29 mouse cellular contexts compared by ENCODE assay signal in genomic region chr5:91974002-91974401, GRCm38 (mm10). TPM values are rescaled to one million over a fixed set of nuclear protein-coding genes. Genes with fewer than 3 reads are reported as not detected.
DNase-seq lines count a peak whose midpoint lies in the region; ATAC-seq lines count a peak whose summit lies in the region.
"Had no signal": no experiment of that assay in that cellular context is flagged by ENCODE, and none has a peak within 500 bp of the region (broad histone marks: within the 10 kb centered on the region; RNA-seq: fewer than 3 reads in every experiment).

No protein-coding gene starts in this region.

- ATAC-seq in common myeloid progenitor, adult 5-6 weeks (replicated peaks; ENCODE audit: low read depth, poor library complexity, severe bottlenecking): peak; percentile 87
- peak; percentile 84 for ATAC-seq in megakaryocyte progenitor cell, adult 5-6 weeks (replicated peaks; ENCODE audit: poor library complexity)
- ATAC-seq in hindbrain, embryonic 13.5 days (ENCODE audit: low FRiP score): no peak
- no peak for ATAC-seq in midbrain, embryonic 16.5 days
- ATAC-seq: activated CD4-positive, CD25-positive, alpha-beta regulatory T cell, adult 4 months; forebrain, embryonic 14.5 days; intestine, postnatal 0 days; Patski had no signal

- no peak overlapping the region for H3K9ac ChIP-seq in hindbrain, embryonic 13.5 days
- H3K9ac ChIP-seq in midbrain, embryonic 16.5 days (ENCODE audit: low read depth, low read length): no peak overlapping the region
- H3K9ac ChIP-seq: embryonic facial prominence, embryonic 15.5 days; heart, embryonic 12.5 days; hindbrain, embryonic 14.5 days had no signal

- H3K27me3 ChIP-seq in heart, embryonic 10.5 days (ENCODE audit: insufficient read depth, poor library complexity, severe bottlenecking): no peaks in the 10 kb centered on the region
- no peaks in the 10 kb centered on the region for H3K27me3 ChIP-seq in hindbrain, embryonic 13.5 days
- H3K27me3 ChIP-seq in midbrain, embryonic 16.5 days (ENCODE audit: control insufficient read depth, insufficient read depth, low read depth, low read length): no peaks in the 10 kb centered on the region
- H3K27me3 ChIP-seq: embryonic facial prominence, embryonic 15.5 days; heart, embryonic 12.5 days; Patski had no signal

- H3K27ac ChIP-seq in heart, embryonic 10.5 days: no peak overlapping the region
- no peak overlapping the region for H3K27ac ChIP-seq in hindbrain, embryonic 13.5 days
- no peak overlapping the region for H3K27ac ChIP-seq in midbrain, embryonic 16.5 days (ENCODE audit: low read length)
- H3K27ac ChIP-seq: embryonic facial prominence, embryonic 15.5 days; forebrain, embryonic 10.5 days; gastrocnemius, adult 2 months; hindbrain, embryonic 14.5 days had no signal

- WGBS in heart, embryonic 10.5 days: 91% methylated on average over 7 of the region's 7 CpGs
- WGBS in hindbrain, embryonic 13.5 days: 93% methylated on average over 7 of the region's 7 CpGs
- 93% methylated on average over 7 of the region's 7 CpGs for WGBS in midbrain, embryonic 16.5 days

- H3K4me1 ChIP-seq in heart, embryonic 10.5 days: no peaks in the 10 kb centered on the region
- H3K4me1 ChIP-seq in hindbrain, embryonic 13.5 days (replicated peaks): no peaks in the 10 kb centered on the region
- H3K4me1 ChIP-seq in midbrain, embryonic 16.5 days (ENCODE audit: control insufficient read depth, insufficient read depth, low read length): no peaks in the 10 kb centered on the region
- H3K4me1 ChIP-seq: embryonic facial prominence, embryonic 15.5 days; forebrain, embryonic 10.5 days had no signal

- no peak overlapping the region for H3K4me2 ChIP-seq in hindbrain, embryonic 13.5 days
- no peak overlapping the region for H3K4me2 ChIP-seq in midbrain, embryonic 16.5 days (ENCODE audit: low read length)
- H3K4me2 ChIP-seq: embryonic facial prominence, embryonic 15.5 days; heart, embryonic 12.5 days; hindbrain, embryonic 14.5 days had no signal

- 0 out of 2 replicates have a peak, but pooled peaks cover 4% of the 10 kb centered on the region for H3K36me3 ChIP-seq in heart, embryonic 10.5 days
- no peaks in the 10 kb centered on the region; the same call in 1 of the 2 replicates for H3K36me3 ChIP-seq in hindbrain, embryonic 13.5 days
- H3K36me3 ChIP-seq in midbrain, embryonic 16.5 days (ENCODE audit: control insufficient read depth, insufficient read depth, low read length): no peaks in the 10 kb centered on the region
- H3K36me3 ChIP-seq: embryonic facial prominence, embryonic 15.5 days had no signal

- no peak overlapping the region for H3K4me3 ChIP-seq in heart, embryonic 10.5 days
- H3K4me3 ChIP-seq in hindbrain, embryonic 13.5 days: no peak overlapping the region
- H3K4me3 ChIP-seq in midbrain, embryonic 16.5 days (ENCODE audit: low read depth, low read length): no peak overlapping the region
- H3K4me3 ChIP-seq: embryonic facial prominence, embryonic 15.5 days; erythroblast, embryonic 14.5 days; forebrain, embryonic 10.5 days; gastrocnemius, adult 2 months; heart, embryonic 12.5 days had no signal

- peak; percentile 54 for DNase-seq in heart, embryonic 10.5 days (ENCODE audit: low spot score)
- DNase-seq in heart, postnatal 25 days (ENCODE audit: low spot score): no peak
- DNase-seq in left cerebral cortex, postnatal 14 days (ENCODE audit: low spot score in 2 of 2): no peak
- DNase-seq in adrenal gland, postnatal 4 days (ENCODE audit: low spot score in 2 of 2): no peak
- DNase-seq: adrenal gland, adult 2 months; adrenal gland, postnatal 25 days; B cell, adult 2 months; cerebellum, adult 2 months; cerebellum, postnatal 10 days; embryo, embryonic 11 days; gastrocnemius, adult 2 months; gastrocnemius, postnatal 25 days; heart, adult 18-20 months; heart, postnatal 36 days had no signal

- H3K9me3 ChIP-seq in heart, embryonic 10.5 days: no peaks in the 10 kb centered on the region
- no peaks in the 10 kb centered on the region for H3K9me3 ChIP-seq in hindbrain, embryonic 13.5 days
- H3K9me3 ChIP-seq in midbrain, embryonic 16.5 days (replicated peaks; ENCODE audit: control insufficient read depth, low read length, poor library complexity, severe bottlenecking): no peaks in the 10 kb centered on the region
- H3K9me3 ChIP-seq: embryonic facial prominence, embryonic 15.5 days; forebrain, embryonic 10.5 days; heart, embryonic 12.5 days had no signal

- intact Hi-C loops in heart, postnatal 25 days (cut with DNase I): no loop called here
- intact Hi-C loops in left cerebral cortex, postnatal 14 days (cut with DNase I): no loop called here

RNA-seq across cellular contexts. Expression of gene Rchy1, which starts 11.1 kb away (rescaled TPM):
- 56.7 and 60.1 TPM in 2 replicates for polyA plus RNA-seq in heart, embryonic 10.5 days (2016; fragmentation: Nextera tagmentation; extraction: Ambion mirVana)
- total RNA-seq in heart, postnatal 25 days (2021): 10 to 100 TPM; 28.2 to 32.4 TPM
- 47.8 and 57.2 TPM in 2 replicates for total RNA-seq in common myeloid progenitor, adult 5-6 weeks (2017)
- 54.4 and 56.0 TPM in 2 replicates for total RNA-seq in megakaryocyte progenitor cell, adult 5-6 weeks (2015)
- total RNA-seq in megakaryocyte progenitor cell, adult 5-6 weeks (2017): 34.3 and 36.6 TPM in 2 replicates
- total RNA-seq in left cerebral cortex, postnatal 14 days (2021): 10 to 100 TPM; 38.9 to 39.3 TPM
- polyA plus RNA-seq in hindbrain, embryonic 13.5 days (2015; fragmentation: Nextera tagmentation; extraction: Ambion mirVana): 81.6 and 84.4 TPM in 2 replicates
- 10 to 100 TPM; 78.8 to 79.2 TPM for total RNA-seq in adrenal gland, postnatal 4 days (2021)
- 70.8 and 76.9 TPM in 2 replicates for polyA plus RNA-seq in midbrain, embryonic 16.5 days (2015; fragmentation: Nextera tagmentation; extraction: Ambion mirVana)

RNA-seq across cellular contexts. Expression of gene Odaph, which starts 13.3 kb away (rescaled TPM):
- polyA plus RNA-seq in heart, embryonic 10.5 days (2016; fragmentation: Nextera tagmentation; extraction: Ambion mirVana): not detected in 2 replicates
- total RNA-seq in heart, postnatal 25 days (2021): not detected
- total RNA-seq in common myeloid progenitor, adult 5-6 weeks (2017): not detected in 2 replicates
- total RNA-seq in megakaryocyte progenitor cell, adult 5-6 weeks (2015): not detected in 2 replicates
- total RNA-seq in megakaryocyte progenitor cell, adult 5-6 weeks (2017): 0.54 TPM in 1 of 2 replicates, not detected in the other
- not detected for total RNA-seq in left cerebral cortex, postnatal 14 days (2021)
- polyA plus RNA-seq in hindbrain, embryonic 13.5 days (2015; fragmentation: Nextera tagmentation; extraction: Ambion mirVana): 0.36 TPM in 1 of 2 replicates, not detected in the other
- total RNA-seq in adrenal gland, postnatal 4 days (2021): not detected
- polyA plus RNA-seq in midbrain, embryonic 16.5 days (2015; fragmentation: Nextera tagmentation; extraction: Ambion mirVana): not detected in 2 replicates
- total RNA-seq: adrenal gland, adult 2 months; adrenal gland, postnatal 25 days; gastrocnemius, adult 2 months; gastrocnemius, postnatal 25 days; heart, adult 18-20 months; heart, postnatal 36 days had no signal
- polyA plus RNA-seq: activated CD4-positive, CD25-positive, alpha-beta regulatory T cell, adult 4 months; adrenal gland, adult 2 months; embryonic facial prominence, embryonic 11.5 days; erythroblast, embryonic 14.5 days; forebrain, embryonic 10.5 days; forebrain, embryonic 14.5 days; heart, embryonic 12.5 days; heart, embryonic 16.5 days; hindbrain, embryonic 14.5 days; intestine, postnatal 0 days had no signal

Comparison
In these comparisons a context has a peak if more than half of its experiments do, and no peak if none do; other contexts are left out.
1. ATAC-seq: peak in common myeloid progenitor, adult 5-6 weeks (single experiment) and megakaryocyte progenitor cell, adult 5-6 weeks (single experiment); none in hindbrain, embryonic 13.5 days (single experiment) and midbrain, embryonic 16.5 days (single experiment).